Mouse (Mus musculus) skeletal muscle tissue, adult 2 months (tissue): Measurements from ENCODE around the gene Kmt2b.
A peak's percentile ranks its signal among the peaks of the same experiment; 100 is the strongest.

Experiments used
- DNase-seq: peaks from one replicate; pipeline ENCODE4 v3.0.0-alpha.2; 2012; ENCODE audit warnings: low read depth, low spot score

Kmt2b gene

GRCm38 (mm10) chr7:30534633-30535577, 53.6 kb downstream of the Kmt2b start, which contains the start of gene Arhgap33:
Gene Arhgap33 (minus strand): TSS chr7:30535060.
- peak; percentile 92 for DNase-seq

GRCm38 (mm10) chr7:30533941-30534632, 54.4 kb downstream of the Kmt2b start:
- DNase-seq = no peak

- DNase-seq = no peak
Measured at GRCm38 (mm10) chr7:30532931-30533330, 55.6 kb downstream of the Kmt2b start.

GRCm38 (mm10) chr7:30531291-30531815, 57.2 kb downstream of the Kmt2b start:
- no peak for DNase-seq

- DNase-seq = no peak
Measured at GRCm38 (mm10) chr7:30526981-30527380, 61.5 kb downstream of the Kmt2b start.

- no peak for DNase-seq
Measured at GRCm38 (mm10) chr7:30526399-30526798, 62.1 kb downstream of the Kmt2b start.

- DNase-seq = no peak
Measured at GRCm38 (mm10) chr7:30525954-30526353, 62.6 kb downstream of the Kmt2b start.

GRCm38 (mm10) chr7:30524487-30524886, 64.0 kb downstream of the Kmt2b start:
- peak; percentile 38 for DNase-seq

- no peak for DNase-seq
Measured at GRCm38 (mm10) chr7:30522871-30523270, 65.7 kb downstream of the Kmt2b start.

GRCm38 (mm10) chr7:30520856-30521255, 67.7 kb downstream of the Kmt2b start:
- no peak for DNase-seq

GRCm38 (mm10) chr7:30520396-30520795, 68.1 kb downstream of the Kmt2b start:
- DNase-seq = no peak
